Mouse (Mus musculus) megakaryocyte, embryonic 14.5 days (primary cell): ENCODE measurements around the gene Gm11563.

Source experiments
- FLI1 ChIP-seq: IDR thresholded peaks from 2 replicates; pipeline ENCODE4 v1.6.1; 2012; ENCODE audit warnings: low read length, inconsistent platforms, mixed read lengths
- GATA1 ChIP-seq: IDR thresholded peaks from 3 replicates; pipeline ENCODE4 v1.6.1; 2012; ENCODE audit warnings: mixed read lengths, low read length, inconsistent platforms, borderline replicate concordance

GRCm38 (mm10) chr11:99644351-99644750, 14.4 kb downstream of the Gm11563 start:
- no peak for TF ChIP-seq FLI1
- no peak for TF ChIP-seq GATA1
